Mouse (Mus musculus): ENCODE measurements around the gene Tbl3. TPM values are rescaled to one million over a fixed set of nuclear protein-coding genes. Genes with fewer than 3 reads are reported as not detected.

Tbl3 gene
- 36.0 and 44.8 TPM in 2 replicates for polyA plus RNA-seq (2012; rRNA removed; ENCODE audit: low replicate concordance)

DNA sequence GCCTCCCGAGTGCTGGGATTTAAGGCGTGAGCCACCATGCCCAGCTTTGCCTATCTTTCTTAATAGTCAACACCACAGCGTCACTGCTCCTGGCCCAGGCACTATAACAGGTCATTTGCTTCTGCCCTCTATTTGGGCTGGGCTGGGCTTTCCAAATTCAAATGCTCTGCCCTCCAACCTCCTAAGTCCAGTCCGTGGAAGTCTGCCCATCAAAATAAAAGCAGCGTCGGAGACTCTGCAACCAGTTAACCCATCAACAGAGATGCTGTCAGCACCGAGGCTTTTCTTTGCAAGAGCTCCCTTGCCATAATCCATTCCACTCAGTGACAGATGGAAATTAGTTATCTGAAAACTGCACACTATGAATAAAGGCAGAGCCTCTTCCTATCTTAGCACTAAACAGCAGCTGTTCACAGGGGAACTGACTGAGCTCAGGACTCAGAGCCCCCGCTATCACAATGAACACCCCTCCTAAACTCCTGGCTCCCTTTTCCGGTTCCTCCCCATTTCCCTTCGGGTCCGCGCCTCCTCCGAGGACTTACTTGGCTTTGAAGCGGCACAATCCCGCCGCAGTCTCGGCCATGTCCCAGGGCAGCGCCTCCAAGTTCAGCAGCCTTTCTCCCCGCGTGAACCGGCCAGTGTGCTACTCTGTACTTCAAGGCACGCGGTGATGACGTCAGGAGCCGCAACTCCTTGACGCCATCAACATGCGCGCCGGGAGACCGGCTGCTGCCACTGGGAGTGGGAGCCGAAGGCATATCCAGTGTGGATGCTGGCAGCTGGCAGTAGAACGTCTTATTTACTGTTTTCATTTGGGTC, at the start of gene Tbl3:
TSS of gene Tbl3 (minus strand) at position 679 of the 819 bp plus-strand sequence.

DNA sequence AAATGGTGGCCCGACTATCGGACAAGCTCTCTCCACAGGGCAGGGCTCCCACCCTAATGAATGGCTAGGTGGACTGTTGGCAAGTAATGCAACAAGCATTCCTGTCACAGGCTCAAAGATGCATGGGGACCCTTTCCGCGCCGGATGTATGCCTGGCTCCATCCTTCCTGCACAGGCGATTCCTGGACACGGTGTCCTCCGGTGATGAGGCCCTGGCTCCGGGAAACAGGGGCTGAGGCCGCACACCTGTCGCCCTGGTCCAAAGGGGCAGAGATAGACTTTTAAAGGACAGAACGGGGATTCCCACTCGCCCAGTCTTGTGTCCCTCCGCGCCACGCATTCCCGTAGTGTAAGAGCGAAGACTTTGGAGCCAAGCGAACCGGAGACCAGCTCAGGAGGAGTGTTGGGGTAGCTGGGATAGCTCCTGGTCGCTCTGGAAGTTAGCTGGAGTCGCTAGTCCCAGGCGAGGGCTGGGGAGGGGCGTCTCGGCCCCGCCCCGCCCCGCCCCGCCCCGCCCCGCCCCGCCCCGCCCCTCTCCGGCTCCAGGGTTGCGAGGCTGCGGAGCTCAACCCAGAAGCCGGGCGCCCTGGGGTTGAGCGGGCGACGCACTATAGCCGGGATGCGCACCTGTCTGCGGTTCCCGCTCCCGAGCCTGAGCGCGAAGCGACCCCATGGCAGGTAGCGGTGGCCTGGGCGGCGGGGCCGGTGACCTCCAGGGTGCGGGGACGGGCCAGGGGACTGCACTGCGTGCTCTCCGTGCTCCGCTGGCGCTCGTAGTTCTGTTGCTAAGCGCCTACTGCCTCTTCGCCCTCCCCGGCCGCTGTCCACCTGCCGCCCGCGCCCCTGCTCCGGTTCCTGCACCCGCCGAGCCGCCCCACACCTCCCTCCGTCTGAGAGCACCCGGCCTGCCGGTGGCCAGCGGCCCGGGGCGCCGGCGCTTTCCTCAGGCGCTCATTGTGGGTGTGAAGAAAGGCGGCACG, 45.2 kb upstream of the Tbl3 start, which contains the start of gene Hs3st6:
TSS of gene Hs3st6 (plus strand) at position 574 of the 980 bp plus-strand sequence.

DNA sequence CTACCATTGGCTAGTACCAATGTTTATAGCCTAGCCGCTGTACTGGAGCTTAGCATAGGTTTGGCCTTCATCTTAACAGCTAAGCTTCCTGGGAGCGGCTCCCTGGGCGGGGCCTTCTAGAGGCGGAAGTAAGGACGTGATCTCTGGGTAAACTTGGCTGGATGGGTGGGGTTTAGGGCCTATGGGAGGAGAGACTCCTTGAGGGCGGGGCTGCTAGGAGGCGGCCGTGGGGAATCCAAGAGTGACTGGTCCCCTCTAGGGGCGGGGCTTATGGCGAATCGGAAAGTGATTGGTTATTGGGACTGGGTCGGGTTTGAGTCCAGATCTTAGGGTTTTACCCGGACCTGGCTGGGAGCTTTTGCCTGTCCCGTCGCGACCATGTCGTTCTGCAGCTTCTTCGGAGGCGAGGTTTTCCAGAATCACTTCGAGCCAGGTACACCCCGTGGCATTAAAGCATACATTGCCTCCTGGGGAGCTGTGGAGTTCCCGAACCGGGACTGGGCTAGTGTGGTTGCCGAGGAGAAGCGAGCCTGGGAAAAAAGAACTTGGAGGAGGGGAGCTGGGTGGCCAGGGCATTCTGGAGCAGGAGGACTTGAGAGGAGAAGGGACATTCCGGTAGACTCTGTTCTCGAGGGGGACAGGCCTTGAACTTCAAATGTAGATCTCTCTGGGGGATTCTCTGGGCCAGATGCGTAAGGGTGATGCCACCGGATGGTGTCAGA, 29.0 kb upstream of the Tbl3 start, which contains the start of gene Msrb1:
TSS of gene Msrb1 (plus strand) at position 313 of the 722 bp plus-strand sequence.

DNA sequence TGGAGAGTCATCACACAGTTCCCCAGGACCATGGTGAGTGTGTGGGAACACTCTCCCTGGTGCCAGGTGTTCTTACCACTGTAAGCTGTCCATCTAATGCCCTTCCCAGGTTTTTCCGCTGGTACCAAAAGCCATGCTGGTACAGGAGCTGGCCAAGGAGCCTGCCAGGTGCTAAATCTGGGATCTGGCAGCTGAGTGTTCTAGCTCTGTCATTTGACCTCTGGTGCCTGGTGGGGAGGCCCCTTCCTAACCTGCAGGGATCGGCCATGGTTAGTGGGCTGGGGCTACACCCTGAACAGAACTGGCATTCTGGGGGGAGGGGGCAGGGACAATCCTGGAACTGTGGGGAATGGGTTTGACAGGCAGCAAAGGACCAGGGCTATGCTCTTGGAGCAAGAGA, 20.2 kb upstream of the Tbl3 start, which contains the start of gene Rpl3l:
TSS of gene Rpl3l (plus strand) at position 203 of the 400 bp plus-strand sequence.

DNA sequence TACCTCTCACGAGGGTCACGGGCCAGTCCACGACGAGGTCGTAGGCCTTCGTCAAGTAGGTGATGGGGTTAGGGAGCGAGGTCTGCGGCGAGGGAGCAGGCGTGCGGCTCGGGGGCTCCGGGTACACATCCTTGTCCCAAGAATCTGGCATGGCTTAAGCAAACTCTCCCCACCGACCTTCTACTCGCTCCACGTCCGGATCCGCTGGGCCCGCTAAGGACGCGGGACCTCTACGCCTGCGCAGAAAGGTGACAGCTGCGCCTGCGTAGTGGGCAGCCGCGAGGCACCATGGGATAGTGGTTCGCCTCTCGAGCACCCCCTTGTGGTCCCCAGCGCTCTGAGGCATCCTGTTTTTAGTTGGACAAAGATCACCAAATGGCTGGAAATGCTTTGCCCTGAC, 16.7 kb upstream of the Tbl3 start, which contains the start of gene Ndufb10:
TSS of gene Ndufb10 (minus strand) at position 295 of the 400 bp plus-strand sequence.

DNA sequence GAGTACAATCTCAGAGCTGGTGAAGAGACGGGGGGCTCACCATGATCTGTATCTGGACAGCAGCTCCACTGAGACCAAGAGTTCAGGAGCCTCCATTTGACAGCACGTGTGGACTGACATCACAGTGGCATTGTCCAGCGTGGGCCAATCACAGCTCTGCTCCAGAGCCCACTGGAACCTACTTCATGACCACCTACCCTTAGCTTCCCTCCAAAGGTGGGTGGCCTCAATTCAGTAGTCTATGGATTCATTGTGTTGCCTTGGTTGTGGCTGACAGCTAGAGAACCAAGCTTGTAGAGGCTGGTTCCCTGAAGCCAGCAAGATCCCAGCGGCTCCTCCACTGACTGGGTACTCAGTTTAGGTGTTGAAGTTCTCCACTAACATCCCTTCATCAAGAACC, 10.5 kb upstream of the Tbl3 start, which contains the start of the genes Rnf151 and Rps2:
TSS of gene Rnf151 (minus strand) at position 121 of the 400 bp plus-strand sequence.
TSS of gene Rps2 (plus strand) at position 174 of the 400 bp plus-strand sequence.

DNA sequence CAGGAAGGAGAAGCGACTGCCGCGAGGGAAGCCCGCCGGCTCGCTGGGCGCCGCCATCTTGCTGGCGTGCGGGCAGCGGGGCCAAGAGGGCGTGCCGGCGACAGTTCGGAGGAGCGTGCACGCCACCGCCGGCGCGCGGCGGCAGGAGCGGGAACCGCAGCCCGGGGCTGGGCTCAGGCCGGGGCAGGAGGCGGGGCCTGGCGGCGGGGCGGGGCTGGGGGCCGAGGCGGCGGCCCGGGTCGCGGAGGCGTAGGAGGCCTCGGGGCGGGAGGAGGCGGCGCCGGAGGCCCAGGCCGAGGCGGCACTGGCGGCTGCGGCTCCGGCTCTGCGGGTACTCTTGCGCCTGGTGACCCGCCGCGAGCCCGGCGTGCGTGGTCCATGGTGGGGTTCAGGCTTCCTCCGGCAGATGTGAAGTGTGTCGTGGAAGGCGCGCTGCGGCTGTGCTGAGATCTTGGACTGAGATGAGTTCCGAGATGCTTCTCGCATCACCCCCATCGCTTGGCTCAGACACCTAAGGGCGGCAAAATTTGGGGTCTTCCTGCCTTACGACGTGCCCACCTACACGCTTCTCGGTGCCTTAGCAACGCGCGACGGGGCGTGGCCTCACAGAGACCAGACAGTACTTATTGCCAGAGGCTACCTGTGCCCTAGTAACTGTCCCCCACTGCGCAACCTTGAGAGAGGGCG, 11.3 kb downstream of the Tbl3 start, which contains the start of the genes Gfer and Noxo1:
TSS of gene Gfer (minus strand) at position 146 of the 687 bp plus-strand sequence.
TSS of gene Noxo1 (plus strand) at position 224 of the 687 bp plus-strand sequence.

DNA sequence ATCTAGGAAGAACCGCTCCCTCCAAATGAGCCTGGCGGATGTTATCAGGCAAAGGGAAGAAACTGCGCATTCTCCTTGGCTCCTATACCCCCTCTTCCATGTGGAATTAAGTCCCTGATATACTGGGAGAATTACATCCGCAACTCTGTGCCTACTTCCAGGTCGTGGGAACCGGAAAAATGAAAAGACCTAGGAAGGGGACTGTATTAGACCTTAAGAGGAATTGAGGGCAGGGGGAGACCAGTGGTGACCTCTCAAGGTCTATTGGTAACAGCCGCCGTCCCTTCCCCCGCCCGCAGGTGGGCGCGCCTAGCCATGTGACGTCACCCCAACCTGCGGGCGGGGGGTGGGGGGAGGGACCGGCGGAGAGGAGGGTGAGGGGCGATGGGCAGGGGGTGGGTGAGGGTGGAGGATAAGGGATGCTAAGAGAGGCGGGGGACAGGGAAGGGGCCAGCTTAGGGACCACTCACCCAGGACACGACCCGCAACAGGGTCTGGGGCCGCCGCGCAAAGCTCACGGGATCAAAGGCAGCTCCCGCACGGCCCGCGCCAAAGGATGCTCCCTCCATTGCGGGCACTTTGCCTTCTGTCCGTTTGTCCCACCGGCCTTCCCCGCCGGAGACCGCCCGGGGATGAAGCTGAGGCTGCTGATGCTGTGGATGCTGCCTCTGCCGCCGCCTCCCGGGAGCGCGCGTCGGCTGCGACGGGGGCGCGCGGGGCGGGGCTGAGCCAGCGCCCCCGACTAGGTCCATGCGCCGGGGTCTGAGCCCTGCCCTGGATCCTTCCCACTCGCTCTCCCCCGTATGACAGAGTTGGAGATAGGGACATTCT, 18.0 kb downstream of the Tbl3 start, which contains the start of gene Syngr3:
TSS of gene Syngr3 (minus strand) at position 705 of the 831 bp plus-strand sequence.

DNA sequence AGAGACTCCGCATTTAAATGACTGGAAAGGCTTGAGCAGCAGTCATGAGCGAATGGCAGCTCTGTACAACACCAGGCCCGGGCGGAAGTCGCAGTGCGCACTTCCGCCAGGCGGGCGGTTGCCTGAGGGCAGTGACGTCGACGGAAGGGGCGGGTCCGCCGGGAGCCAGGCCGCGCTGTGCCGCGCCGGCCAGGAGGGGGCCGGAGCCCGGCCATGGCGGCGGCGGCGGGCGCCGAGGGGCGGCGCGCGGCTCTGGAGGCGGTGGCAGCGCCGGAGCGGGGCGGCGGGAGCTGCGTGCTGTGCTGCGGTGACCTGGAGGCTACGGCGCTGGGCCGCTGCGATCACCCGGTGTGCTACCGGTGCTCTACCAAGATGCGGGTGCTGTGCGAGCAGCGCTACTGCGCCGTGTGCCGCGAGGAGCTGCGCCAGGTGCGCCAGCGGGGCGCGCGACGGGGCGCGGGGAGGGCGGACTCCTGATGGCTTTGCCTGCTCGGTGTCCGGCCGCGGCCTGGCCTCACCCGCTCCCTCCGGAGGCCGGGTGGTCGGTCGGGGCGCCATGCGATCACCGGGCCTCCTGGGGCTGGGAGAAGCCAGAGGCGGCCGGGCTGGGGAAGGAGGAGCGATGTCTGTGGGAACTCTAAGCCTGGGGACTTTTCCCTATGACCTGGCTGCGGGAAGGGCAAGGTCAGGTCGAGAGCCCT, 37.8 kb downstream of the Tbl3 start, which contains the start of gene Zfp598:
TSS of gene Zfp598 (plus strand) at position 143 of the 701 bp plus-strand sequence.

DNA sequence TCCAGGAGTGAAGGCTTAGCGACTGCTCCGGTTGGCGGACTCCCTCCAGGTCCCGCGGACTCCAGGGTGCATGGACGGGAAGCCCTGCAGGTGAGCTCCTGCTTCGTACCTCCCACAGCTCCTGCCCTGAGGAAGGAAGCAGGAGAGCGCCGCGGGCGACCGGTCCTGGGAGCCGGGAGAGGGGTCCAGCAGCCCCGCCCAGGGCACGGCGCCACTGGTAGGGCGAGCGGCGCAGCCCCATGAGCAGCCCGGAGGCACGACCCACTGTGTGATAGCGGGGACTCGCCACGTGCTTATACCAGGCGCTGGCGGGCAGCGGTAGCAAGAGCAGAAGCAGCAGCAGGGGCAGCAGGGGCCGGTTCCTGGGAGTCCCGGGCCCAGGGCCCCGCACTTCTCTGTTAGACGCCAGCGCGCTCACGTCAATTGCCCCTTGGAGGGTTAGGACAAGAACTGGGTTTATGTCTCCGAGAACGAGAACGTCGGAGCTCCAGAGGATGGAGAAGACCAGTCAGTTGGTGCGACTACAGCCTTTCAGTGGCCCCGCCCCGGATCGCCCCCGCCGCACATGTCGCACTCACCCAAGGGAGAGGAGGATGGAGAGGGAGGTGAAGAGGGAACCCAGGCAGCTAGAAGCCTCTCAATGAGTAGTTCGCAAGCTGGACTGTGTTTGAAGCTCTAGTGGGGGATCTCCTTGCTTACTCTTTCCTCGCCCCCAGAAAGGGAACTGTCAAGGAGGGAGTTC, 49.3 kb downstream of the Tbl3 start, which contains the start of gene Npw:
TSS of gene Npw (minus strand) at position 441 of the 742 bp plus-strand sequence.

DNA sequence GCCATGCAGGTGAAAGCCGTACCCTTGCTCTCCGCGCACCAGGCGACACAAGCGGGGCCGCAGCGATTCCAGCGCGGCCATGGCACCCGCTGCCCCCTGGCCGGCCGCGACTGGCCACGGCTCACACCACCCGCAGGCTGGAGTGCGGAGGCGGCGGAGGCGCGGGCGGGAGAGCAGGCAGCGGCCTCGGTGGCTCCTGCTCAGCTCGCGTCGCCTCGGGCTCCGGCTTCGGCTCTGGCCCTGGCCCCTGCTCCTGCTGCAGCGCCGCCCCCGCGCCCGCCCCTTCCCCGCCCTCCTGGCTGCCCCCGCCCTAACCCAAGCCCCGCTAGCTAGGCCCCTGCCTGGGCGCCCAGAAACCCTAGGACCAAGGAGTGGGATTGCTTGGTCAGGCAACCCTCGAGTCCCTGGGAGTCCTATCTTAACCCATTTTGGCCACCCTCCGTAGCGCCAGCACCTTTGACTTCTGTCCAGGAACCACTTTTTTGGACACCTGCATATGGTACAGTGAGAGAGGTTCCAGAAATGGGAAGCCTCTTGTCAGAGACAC, 57.3 kb downstream of the Tbl3 start, which contains the start of gene Slc9a3r2:
TSS of gene Slc9a3r2 (minus strand) at position 258 of the 547 bp plus-strand sequence.

Other genes with a start within 250 kb of the Tbl3 start
- gene E4f1, start 237.3 kb downstream of the Tbl3 start, polyA plus RNA-seq (2012; rRNA removed; ENCODE audit: low replicate concordance), result 48.3 and 49.1 TPM in 2 replicates
- 101 and 247 TPM in 2 replicates for gene Pgp, start 237.3 kb downstream of the Tbl3 start, polyA plus RNA-seq (2012; rRNA removed; ENCODE audit: low replicate concordance)
- gene Bricd5, start 233.8 kb downstream of the Tbl3 start, polyA plus RNA-seq (2012; rRNA removed; ENCODE audit: low replicate concordance), result 3.2 and 4.5 TPM in 2 replicates
- 33.9 and 46.6 TPM in 2 replicates for gene Mlst8, start 228.6 kb downstream of the Tbl3 start, polyA plus RNA-seq (2012; rRNA removed; ENCODE audit: low replicate concordance)
- gene Caskin1, start 219.1 kb downstream of the Tbl3 start, polyA plus RNA-seq (2012; rRNA removed; ENCODE audit: low replicate concordance), result 0.62 and 1.0 TPM in 2 replicates
- gene Traf7, start 179.7 kb downstream of the Tbl3 start, polyA plus RNA-seq (2012; rRNA removed; ENCODE audit: low replicate concordance), result 119 and 120 TPM in 2 replicates
- gene Rab26, start 173.4 kb downstream of the Tbl3 start, polyA plus RNA-seq (2012; rRNA removed; ENCODE audit: low replicate concordance), result 0.20 and 1.8 TPM in 2 replicates
- gene Pkd1, start 157.8 kb downstream of the Tbl3 start, polyA plus RNA-seq (2012; rRNA removed; ENCODE audit: low replicate concordance), result 21.0 and 30.2 TPM in 2 replicates
- 72.8 and 85.7 TPM in 2 replicates for gene Tsc2, start 75.0 kb downstream of the Tbl3 start, polyA plus RNA-seq (2012; rRNA removed; ENCODE audit: low replicate concordance)
- 4.7 and 4.9 TPM in 2 replicates for gene Nthl1, start 75.0 kb downstream of the Tbl3 start, polyA plus RNA-seq (2012; rRNA removed; ENCODE audit: low replicate concordance)
- gene Slc9a3r2, start 57.3 kb downstream of the Tbl3 start, polyA plus RNA-seq (2012; rRNA removed; ENCODE audit: low replicate concordance), result 52.1 and 54.9 TPM in 2 replicates
- 2.5 TPM in 1 of 2 replicates, not detected in the other for gene Npw, start 49.2 kb downstream of the Tbl3 start, polyA plus RNA-seq (2012; rRNA removed; ENCODE audit: low replicate concordance)
- 59.0 and 79.0 TPM in 2 replicates for gene Zfp598, start 38.0 kb downstream of the Tbl3 start, polyA plus RNA-seq (2012; rRNA removed; ENCODE audit: low replicate concordance)
- 1.7 and 2.1 TPM in 2 replicates for gene Syngr3, start 17.7 kb downstream of the Tbl3 start, polyA plus RNA-seq (2012; rRNA removed; ENCODE audit: low replicate concordance)
- gene Gfer, start 11.5 kb downstream of the Tbl3 start, polyA plus RNA-seq (2012; rRNA removed; ENCODE audit: low replicate concordance), result 30.1 and 63.4 TPM in 2 replicates
- gene Noxo1, start 11.4 kb downstream of the Tbl3 start, polyA plus RNA-seq (2012; rRNA removed; ENCODE audit: low replicate concordance), result 76.2 and 104 TPM in 2 replicates
- 0.34 TPM in 1 of 2 replicates, not detected in the other for gene Rnf151, start 10.4 kb upstream of the Tbl3 start, polyA plus RNA-seq (2012; rRNA removed; ENCODE audit: low replicate concordance)
- gene Rps2, start 10.5 kb upstream of the Tbl3 start, polyA plus RNA-seq (2012; rRNA removed; ENCODE audit: low replicate concordance), result 3,070 and 3,555 TPM in 2 replicates
- 314 and 554 TPM in 2 replicates for gene Ndufb10, start 16.8 kb upstream of the Tbl3 start, polyA plus RNA-seq (2012; rRNA removed; ENCODE audit: low replicate concordance)
- gene Rpl3l, start 20.2 kb upstream of the Tbl3 start, polyA plus RNA-seq (2012; rRNA removed; ENCODE audit: low replicate concordance), result not detected in 2 replicates
- 71.2 and 109 TPM in 2 replicates for gene Msrb1, start 29.0 kb upstream of the Tbl3 start, polyA plus RNA-seq (2012; rRNA removed; ENCODE audit: low replicate concordance)
- gene Hs3st6, start 45.3 kb upstream of the Tbl3 start, polyA plus RNA-seq (2012; rRNA removed; ENCODE audit: low replicate concordance), result 2.6 and 10.6 TPM in 2 replicates
- gene Meiob, start 96.6 kb upstream of the Tbl3 start, polyA plus RNA-seq (2012; rRNA removed; ENCODE audit: low replicate concordance), result not detected in 2 replicates
- gene Hagh, start 132.5 kb upstream of the Tbl3 start, polyA plus RNA-seq (2012; rRNA removed; ENCODE audit: low replicate concordance), result 213 and 369 TPM in 2 replicates
- gene Fahd1, start 142.7 kb upstream of the Tbl3 start, polyA plus RNA-seq (2012; rRNA removed; ENCODE audit: low replicate concordance), result 75.3 and 166 TPM in 2 replicates
- gene Igfals, start 158.3 kb upstream of the Tbl3 start, polyA plus RNA-seq (2012; rRNA removed; ENCODE audit: low replicate concordance), result 1.0 and 2.1 TPM in 2 replicates
- 27.8 and 31.6 TPM in 2 replicates for gene Nubp2, start 178.7 kb upstream of the Tbl3 start, polyA plus RNA-seq (2012; rRNA removed; ENCODE audit: low replicate concordance)
- gene Spsb3, start 179.0 kb upstream of the Tbl3 start, polyA plus RNA-seq (2012; rRNA removed; ENCODE audit: low replicate concordance), result 86.7 and 115 TPM in 2 replicates
- 20.8 and 32.6 TPM in 2 replicates for gene Eme2, start 187.4 kb upstream of the Tbl3 start, polyA plus RNA-seq (2012; rRNA removed; ENCODE audit: low replicate concordance)
- gene Mrps34, start 187.5 kb upstream of the Tbl3 start, polyA plus RNA-seq (2012; rRNA removed; ENCODE audit: low replicate concordance), result 189 and 532 TPM in 2 replicates
- 34.1 and 43.8 TPM in 2 replicates for gene Nme3, start 188.8 kb upstream of the Tbl3 start, polyA plus RNA-seq (2012; rRNA removed; ENCODE audit: low replicate concordance)
- 36.5 and 57.9 TPM in 2 replicates for gene Mapk8ip3, start 229.3 kb upstream of the Tbl3 start, polyA plus RNA-seq (2012; rRNA removed; ENCODE audit: low replicate concordance)

Data from duodenum, adult 2 months (tissue).